Mouse (Mus musculus) neural tube, embryonic 14.5 days (tissue): ENCODE data around the gene Zfp386. TPM values are rescaled to one million over a fixed set of nuclear protein-coding genes. Genes with fewer than 3 reads are reported as not detected.
A peak's percentile ranks its signal among the peaks of the same experiment; 100 is the strongest.
"Not testable (repeated sequence)": the region's sequence is repeated elsewhere in the genome, so short reads cannot be mapped to it uniquely, and the experiment has no call there.

Source experiments
- ATAC-seq: fragments of 200-750 bp; cut with Nextera tagmentation; 2 replicates; pipeline ENCODE4 v1.8.0; 2017; ENCODE audit warnings: low read depth, mild to moderate bottlenecking, moderate TSS enrichment, moderate library complexity
- H3K27ac ChIP-seq: fragments of 300-500 bp; sonication (generic); 2 replicates; pipeline ENCODE4 v1.5.1; 2014; ENCODE audit warnings: low read depth, mild to moderate bottlenecking, control low read depth, low read length, moderate library complexity, mixed read lengths
- H3K27me3 ChIP-seq: fragments of 300-500 bp; sonication (generic); 2 replicates; pipeline ENCODE4 v1.6.1; 2014; ENCODE audit warnings: low read length; ENCODE audit not compliant: control insufficient read depth, insufficient read depth
- H3K36me3 ChIP-seq: fragments of 300-500 bp; sonication (generic); 2 replicates; pipeline ENCODE4 v1.6.1; 2014; ENCODE audit warnings: low read length, mixed read lengths; ENCODE audit not compliant: control insufficient read depth, insufficient read depth
- H3K4me1 ChIP-seq: fragments of 300-500 bp; sonication (generic); 2 replicates; pipeline ENCODE4 v1.6.1; 2014; ENCODE audit warnings: low read length; ENCODE audit not compliant: control insufficient read depth, insufficient read depth
- H3K4me2 ChIP-seq: fragments of 300-500 bp; sonication (generic); 2 replicates; pipeline ENCODE4 v1.6.1; 2014; ENCODE audit warnings: mild to moderate bottlenecking, low read depth, low read length, control low read depth
- H3K4me3 ChIP-seq: fragments of 300-500 bp; sonication (generic); 2 replicates; pipeline ENCODE4 v1.5.1; 2014; ENCODE audit warnings: low read depth, low read length, control low read depth, mixed read lengths
- H3K9ac ChIP-seq: fragments of 300-500 bp; sonication (generic); replicated peaks from 2 replicates; pipeline ENCODE4 v1.6.1; 2014; ENCODE audit warnings: low read depth, mild to moderate bottlenecking, control low read depth, low read length, mixed read lengths
- H3K9me3 ChIP-seq: fragments of 300-500 bp; sonication (generic); 2 replicates; pipeline ENCODE4 v1.6.1; 2016; ENCODE audit warnings: low read length; ENCODE audit not compliant: control insufficient read depth
- WGBS: fragments of 180-500 bp; shearing (Covaris S2); extraction: QIAGEN DNeasy Blood & Tissue Kit; methylation state at CpG from one replicate; pipeline ENCODE4 v1.1.7; 2014; 5-methylcytosine and 5-hydroxymethylcytosine counted together
- polyA plus RNA-seq: library from polyadenylated mRNA; unstranded; fragments of >200 nt; fragmentation: Nextera tagmentation; extraction: Ambion mirVana; gene quantifications from 2 replicates; pipeline ENCODE4 v1.2.1, GENCODE M21; 2014

The Zfp386 gene
- polyA plus RNA-seq, result 57.0 and 58.4 TPM in 2 replicates

GRCm38 (mm10) chr12:116047440-116048377 is at the start of gene Zfp386:
Zfp386 (plus strand) TSS chr12:116047724.
- H3K9ac ChIP-seq, result peak within 1 kb of the TSS; percentile 96
- H3K27me3 ChIP-seq, result no peaks in the 10 kb centered on the region
- peak; percentile 100 for ATAC-seq
- peak within 1 kb of the TSS; percentile 85 for H3K4me3 ChIP-seq
- H3K9me3 ChIP-seq, result no peaks in the 10 kb centered on the region
- H3K4me2 ChIP-seq, result peak within 1 kb of the TSS; percentile 79
- H3K27ac ChIP-seq, result peak within 1 kb of the TSS; percentile 95
- H3K4me1 ChIP-seq, result peaks cover 13% of the 10 kb centered on the region
- under 1% methylated on average over 55 of the region's 55 CpGs for WGBS
- H3K36me3 ChIP-seq, result no peaks in the 10 kb centered on the region

GRCm38 (mm10) chr12:115999784-116000183 is 47.7 kb upstream of the Zfp386 start:
- H3K9ac ChIP-seq, H3K4me2 ChIP-seq, H3K9me3 ChIP-seq, H3K27me3 ChIP-seq, H3K4me3 ChIP-seq, H3K27ac ChIP-seq, H3K36me3 ChIP-seq, ATAC-seq, H3K4me1 ChIP-seq: not testable (repeated sequence)
- 80% methylated on average over 3 of the region's 3 CpGs for WGBS

- WGBS, result 68% methylated on average over 1 of the region's 1 CpGs
- not testable (repeated sequence) for H3K36me3 ChIP-seq, H3K27ac ChIP-seq, H3K4me1 ChIP-seq, H3K4me3 ChIP-seq, ATAC-seq, H3K9me3 ChIP-seq, H3K27me3 ChIP-seq, H3K4me2 ChIP-seq, H3K9ac ChIP-seq
Observed at GRCm38 (mm10) chr12:116002946-116003345, 44.6 kb upstream of the Zfp386 start.

GRCm38 (mm10) chr12:116010812-116011211 is 36.7 kb upstream of the Zfp386 start:
- Histone ChIP-seq H3K4me3 (no peak overlapping the region), H3K9me3 (no peaks in the 10 kb centered on the region), H3K27me3 (no peaks in the 10 kb centered on the region), H3K27ac (no peak overlapping the region), H3K4me2 (no peak overlapping the region), H3K4me1 (no peaks in the 10 kb centered on the region), H3K36me3 (no peaks in the 10 kb centered on the region), H3K9ac (no peak overlapping the region)
- 86% methylated on average over 2 of the region's 2 CpGs for WGBS
- ATAC-seq, result no peak

- no peaks in the 10 kb centered on the region for H3K27me3 ChIP-seq
- H3K4me2 ChIP-seq, result no peak overlapping the region
- WGBS, result 61% methylated on average over 2 of the region's 2 CpGs
- no peaks in the 10 kb centered on the region for H3K36me3 ChIP-seq
- H3K9ac ChIP-seq, result no peak overlapping the region
- no peak overlapping the region for H3K27ac ChIP-seq
- no peaks in the 10 kb centered on the region for H3K9me3 ChIP-seq
- ATAC-seq, result no peak
- H3K4me3 ChIP-seq, result no peak overlapping the region
- no peaks in the 10 kb centered on the region for H3K4me1 ChIP-seq
Observed at GRCm38 (mm10) chr12:116028095-116028494, 19.4 kb upstream of the Zfp386 start.

- Histone ChIP-seq H3K9me3 (no peaks in the 10 kb centered on the region), H3K4me3 (no peak overlapping the region), H3K27me3 (no peaks in the 10 kb centered on the region), H3K27ac (no peak overlapping the region), H3K36me3 (no peaks in the 10 kb centered on the region), H3K9ac (no peak overlapping the region), H3K4me2 (no peak overlapping the region), H3K4me1 (no peaks in the 10 kb centered on the region)
- WGBS, result 72% methylated on average over 5 of the region's 5 CpGs
- ATAC-seq, result no peak
Observed at GRCm38 (mm10) chr12:116035346-116035745, 12.2 kb upstream of the Zfp386 start.

GRCm38 (mm10) chr12:116044785-116045184 is 2.7 kb upstream of the Zfp386 start:
- Histone ChIP-seq H3K4me3 (no peak overlapping the region), H3K9ac (no peak overlapping the region), H3K9me3 (no peaks in the 10 kb centered on the region), H3K27ac (no peak overlapping the region), H3K4me1 (peaks cover 13% of the 10 kb centered on the region), H3K4me2 (no peak overlapping the region), H3K36me3 (no peaks in the 10 kb centered on the region), H3K27me3 (no peaks in the 10 kb centered on the region)
- 92% methylated on average over 5 of the region's 5 CpGs for WGBS
- ATAC-seq, result no peak

GRCm38 (mm10) chr12:116048766-116049165 is 1.2 kb downstream of the Zfp386 start:
- no peaks in the 10 kb centered on the region for H3K9me3 ChIP-seq
- peaks cover 13% of the 10 kb centered on the region for H3K4me1 ChIP-seq
- no peaks in the 10 kb centered on the region for H3K36me3 ChIP-seq
- no peaks in the 10 kb centered on the region for H3K27me3 ChIP-seq
- H3K4me2 ChIP-seq, result peak overlapping the region; percentile 79
- H3K27ac ChIP-seq, result no peak overlapping the region
- peak overlapping the region; percentile 85 for H3K4me3 ChIP-seq
- peak overlapping the region; percentile 96 for H3K9ac ChIP-seq
- 63% methylated on average over 7 of the region's 7 CpGs for WGBS
- no peak for ATAC-seq

- H3K4me3 ChIP-seq, result peak overlapping the region; percentile 85; the same call in 1 of the 2 replicates
- peaks cover 2% of the 10 kb centered on the region for H3K36me3 ChIP-seq
- peak overlapping the region; percentile 79 for H3K4me2 ChIP-seq
- H3K27ac ChIP-seq, result no peak overlapping the region
- H3K9ac ChIP-seq, result no peak overlapping the region
- 86% methylated on average over 3 of the region's 3 CpGs for WGBS
- ATAC-seq, result no peak
- peaks cover under 1% of the 10 kb centered on the region for H3K9me3 ChIP-seq
- H3K27me3 ChIP-seq, result no peaks in the 10 kb centered on the region
- H3K4me1 ChIP-seq, result peaks cover 13% of the 10 kb centered on the region
Observed at GRCm38 (mm10) chr12:116049236-116049635, 1.7 kb downstream of the Zfp386 start.
